Mouse (Mus musculus) cerebellum, postnatal 14 days (tissue): Measurements from ENCODE around the gene Asb18.

Source experiments
- DNase-seq, 2 experiments: peaks; one replicate each; pipeline ENCODE4 v3.0.0; 2021; ENCODE audit warnings: mixed read lengths in 2 of 2

The Asb18 gene

GRCm38 (mm10) chr1:89969714-89970110 lies 44.8 kb downstream of the Asb18 start:
- no peak for DNase-seq

- DNase-seq, result peak; percentile 32 to 49
Measured at GRCm38 (mm10) chr1:89969072-89969713, 45.3 kb downstream of the Asb18 start.

- peak; percentile 79 to 83 for DNase-seq
Measured at GRCm38 (mm10) chr1:89968111-89968851, 46.2 kb downstream of the Asb18 start.

- DNase-seq, result peak; percentile 12 to 29
Measured at GRCm38 (mm10) chr1:89967585-89967984, 46.9 kb downstream of the Asb18 start.

- DNase-seq, result no peak
Measured at GRCm38 (mm10) chr1:89964426-89964825, 50.0 kb downstream of the Asb18 start.

- DNase-seq, result no peak
Measured at GRCm38 (mm10) chr1:89963296-89963695, 51.2 kb downstream of the Asb18 start.

DNA sequence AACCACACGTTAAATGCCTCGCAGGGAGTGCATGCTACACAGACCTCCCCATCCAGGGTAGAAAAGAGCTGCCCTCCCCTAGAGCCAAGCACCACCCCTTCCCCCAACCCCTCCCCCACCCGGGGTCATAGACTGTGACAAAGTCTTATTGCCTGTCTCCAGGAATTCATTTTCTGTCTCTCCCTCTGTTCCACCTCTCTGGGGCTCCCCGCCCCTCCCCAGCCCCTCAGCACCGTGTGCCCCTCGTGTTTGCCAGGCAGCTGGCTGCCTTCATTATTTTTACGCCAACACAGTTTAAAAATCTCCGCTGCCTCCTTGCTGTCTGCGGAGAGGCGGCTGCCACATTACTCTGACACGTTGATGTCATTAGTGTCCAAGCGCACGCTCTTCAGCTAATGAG lies 52.4 kb downstream of the Asb18 start:
- no peak for DNase-seq

- DNase-seq, result no peak
Measured at GRCm38 (mm10) chr1:89959393-89959792, 55.1 kb downstream of the Asb18 start.

DNA sequence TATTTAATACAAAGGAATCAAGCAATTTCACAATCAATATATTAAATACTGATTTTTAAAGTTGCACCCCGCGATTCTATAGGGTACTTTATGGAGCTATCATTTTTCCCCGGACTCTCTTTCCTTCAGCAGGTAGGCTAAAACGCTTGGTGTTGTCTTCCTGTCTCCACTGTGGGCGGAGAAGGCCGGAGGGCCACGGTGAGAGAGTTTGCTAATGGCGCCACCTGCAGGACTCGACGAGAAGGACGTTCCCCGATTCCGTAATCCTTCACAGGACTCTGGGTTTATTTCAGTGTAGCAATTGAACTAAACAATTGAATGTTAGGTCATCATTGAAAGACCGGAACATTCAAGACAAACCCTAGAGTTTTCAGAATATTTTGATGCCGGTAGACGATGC lies 71.3 kb downstream of the Asb18 start:
- DNase-seq, result peak; percentile 92

GRCm38 (mm10) chr1:89942395-89942976 lies 72.0 kb downstream of the Asb18 start:
- no peak for DNase-seq

DNA sequence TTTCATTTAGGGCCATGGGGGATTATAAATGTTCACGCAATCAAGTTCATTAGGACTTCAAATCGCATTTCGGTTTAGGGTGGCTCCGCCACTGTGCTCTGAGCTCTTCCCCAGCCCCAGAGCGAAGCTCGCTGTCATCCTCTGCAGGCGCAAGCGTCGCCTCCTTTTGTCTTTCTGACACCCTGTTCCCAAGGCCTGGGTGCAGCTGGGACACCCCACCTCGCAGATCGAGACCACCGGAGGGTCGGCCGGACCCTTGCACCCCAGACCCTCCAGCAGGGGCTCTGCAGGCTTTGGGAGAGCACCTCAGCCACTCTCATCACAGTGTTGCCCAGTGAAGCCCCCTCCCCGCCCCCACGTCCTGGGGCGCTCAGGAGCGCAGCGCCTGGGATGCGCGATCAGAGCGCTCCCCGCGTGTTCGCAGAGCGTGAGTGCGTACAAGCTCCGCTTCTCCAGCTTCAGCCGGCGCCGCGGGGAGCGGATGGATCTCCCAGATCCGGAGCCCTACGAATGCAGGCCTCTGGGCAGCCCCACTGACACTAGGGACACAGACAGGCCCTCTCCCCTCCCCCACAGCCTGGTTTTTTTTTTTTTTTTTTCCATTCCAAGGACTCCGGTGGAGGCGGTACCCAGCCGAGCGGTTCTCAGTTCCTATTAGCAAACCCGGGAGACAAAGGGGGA lies 72.6 kb downstream of the Asb18 start:
- DNase-seq, result peak; percentile 42 to 49

GRCm38 (mm10) chr1:89940961-89941524 lies 73.4 kb downstream of the Asb18 start:
- DNase-seq, result no peak

DNA sequence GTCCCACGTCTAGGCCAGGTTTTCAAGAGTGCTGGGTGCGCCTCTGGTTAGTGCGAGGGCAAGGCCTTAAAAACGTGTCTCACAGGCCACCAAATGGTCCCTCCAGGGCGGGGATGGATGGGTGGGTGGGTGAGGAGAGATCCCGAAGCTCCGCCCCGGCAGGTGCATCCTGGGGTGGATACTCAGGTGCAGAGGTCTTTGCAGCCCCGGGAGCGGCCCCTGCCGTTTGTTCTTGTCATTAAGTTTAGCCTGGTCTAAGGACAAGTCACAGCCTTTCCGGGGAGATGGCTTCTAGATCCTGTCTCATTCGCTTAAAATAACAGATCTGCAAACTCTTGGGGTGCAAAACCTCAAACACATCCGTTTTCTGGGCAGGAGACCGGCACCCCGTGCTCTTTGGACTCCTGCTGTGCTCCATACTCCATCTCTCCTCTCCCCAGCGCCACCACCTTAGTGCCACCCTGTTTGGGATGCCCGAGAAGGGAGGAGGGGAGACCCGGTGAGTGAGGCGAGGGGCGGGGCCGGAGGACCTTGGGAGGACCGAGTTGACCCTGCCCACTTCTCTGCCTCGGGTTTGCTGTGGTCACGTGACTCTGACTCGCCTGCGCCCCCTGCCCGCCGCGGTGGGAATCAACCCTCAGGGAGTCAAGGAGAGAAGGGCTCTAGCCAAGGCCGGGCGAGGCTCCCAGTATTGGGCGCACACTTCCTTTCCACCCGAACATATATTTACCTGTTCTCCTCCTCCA lies 74.3 kb downstream of the Asb18 start:
- DNase-seq, result peak; percentile 68 to 87

- no peak for DNase-seq
Measured at GRCm38 (mm10) chr1:89939596-89939960, 74.9 kb downstream of the Asb18 start.

- no peak for DNase-seq
Measured at GRCm38 (mm10) chr1:89938884-89939595, 75.4 kb downstream of the Asb18 start.

DNA sequence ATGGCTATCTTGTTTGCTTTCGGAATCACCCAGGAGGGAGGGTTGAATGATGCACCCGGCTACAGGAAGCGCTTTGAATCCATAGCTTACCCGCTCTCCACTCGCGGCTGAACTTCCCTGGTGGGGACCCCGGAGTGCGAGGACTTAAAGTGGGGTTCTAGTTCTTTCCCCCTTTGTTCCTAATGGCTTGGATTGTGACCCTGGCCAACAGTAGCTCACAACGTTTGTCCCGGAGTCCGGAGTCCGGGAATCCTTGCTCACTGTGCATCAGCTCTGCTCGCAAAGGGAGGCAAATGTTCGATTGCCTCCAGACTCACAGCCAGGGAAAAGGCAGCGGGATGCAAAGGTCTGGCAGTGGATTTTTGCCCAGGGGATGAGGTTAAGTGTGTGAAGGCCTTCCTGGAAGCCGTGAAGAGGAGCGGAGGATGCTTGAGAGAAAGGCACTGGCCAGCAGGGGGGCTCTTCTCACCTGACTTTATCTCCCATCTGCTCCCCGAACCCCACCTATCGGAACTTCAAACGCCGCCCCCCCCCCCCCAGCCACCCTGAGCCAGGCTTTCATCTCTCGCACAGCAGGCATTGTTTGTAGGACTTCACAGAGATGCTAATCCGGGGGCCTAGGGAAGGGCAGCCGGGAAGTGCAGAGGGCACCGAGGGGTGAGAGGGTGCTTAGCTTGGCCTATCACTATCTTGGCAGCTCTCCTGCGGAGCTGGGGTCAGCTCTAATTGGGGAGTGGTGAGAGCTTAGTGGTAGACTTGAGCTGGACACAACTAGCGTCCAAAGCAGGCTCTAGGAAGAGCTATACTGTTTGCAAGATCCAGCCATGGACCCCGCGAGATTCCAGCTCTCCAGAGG lies 78.7 kb downstream of the Asb18 start:
- no peak for DNase-seq

DNA sequence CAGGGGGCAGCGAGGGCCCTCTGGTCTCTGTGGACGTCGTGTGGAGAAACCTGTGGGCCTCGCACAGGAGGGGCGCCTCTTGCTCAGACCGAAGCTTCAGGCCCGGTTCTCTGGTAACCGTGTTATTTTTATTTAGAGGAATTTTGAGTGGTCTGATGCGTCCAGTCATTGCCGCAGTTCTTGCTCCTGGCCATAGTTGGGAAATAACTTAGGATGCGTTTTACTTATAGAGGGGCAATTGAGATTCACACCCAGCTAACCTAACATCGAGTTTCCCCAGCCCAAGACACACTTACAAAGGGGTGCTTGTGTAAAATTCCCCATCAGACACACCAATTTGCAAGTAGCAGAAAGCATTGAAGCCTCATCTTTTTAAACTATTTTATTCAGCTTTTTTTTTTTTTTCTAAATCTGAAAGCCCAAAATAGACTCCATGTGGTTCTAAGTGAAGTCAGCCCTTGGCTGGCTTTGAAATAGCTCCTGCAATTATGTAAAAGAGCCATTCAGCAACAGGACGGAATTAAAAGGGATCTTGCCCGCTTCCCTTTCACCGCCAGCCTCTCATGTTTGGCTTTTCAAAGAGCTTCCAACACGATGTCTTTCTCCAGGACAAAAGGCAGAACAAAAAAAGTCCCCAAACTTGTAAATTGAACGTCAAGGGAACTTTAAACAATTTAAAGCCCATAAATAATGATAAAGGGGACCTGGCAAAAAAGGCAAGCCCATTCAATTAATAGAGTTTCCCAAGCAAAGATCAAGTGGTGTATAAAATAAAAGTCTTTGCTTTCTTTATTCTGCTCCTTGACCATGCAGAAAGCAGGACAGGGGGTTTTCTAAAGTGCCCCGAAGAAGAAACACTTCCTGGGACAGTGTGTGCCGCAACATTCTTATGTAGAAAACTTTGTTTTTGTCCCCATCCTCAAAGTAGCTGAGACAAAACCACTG lies 79.9 kb downstream of the Asb18 start:
- DNase-seq, result no peak

DNA sequence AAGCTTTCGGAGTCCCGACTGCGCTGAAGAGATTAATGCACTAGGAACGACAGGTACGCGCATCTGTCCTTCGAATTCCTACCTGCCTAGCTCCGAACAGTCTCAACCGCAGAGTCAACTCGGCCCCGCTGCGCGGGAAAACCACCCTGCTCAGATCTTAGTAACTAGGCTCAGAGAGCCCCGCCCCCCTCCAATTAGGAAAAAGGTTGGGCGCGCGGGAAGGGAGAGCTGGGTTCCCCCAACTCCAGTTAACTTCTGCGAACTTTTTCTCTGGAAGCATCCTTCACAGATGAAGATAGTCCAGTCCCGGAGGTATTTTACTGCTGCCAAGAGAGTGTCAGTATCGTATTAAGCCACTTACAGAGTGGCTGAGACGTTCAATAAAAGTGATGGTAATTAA lies 80.7 kb downstream of the Asb18 start:
- no peak for DNase-seq

DNA sequence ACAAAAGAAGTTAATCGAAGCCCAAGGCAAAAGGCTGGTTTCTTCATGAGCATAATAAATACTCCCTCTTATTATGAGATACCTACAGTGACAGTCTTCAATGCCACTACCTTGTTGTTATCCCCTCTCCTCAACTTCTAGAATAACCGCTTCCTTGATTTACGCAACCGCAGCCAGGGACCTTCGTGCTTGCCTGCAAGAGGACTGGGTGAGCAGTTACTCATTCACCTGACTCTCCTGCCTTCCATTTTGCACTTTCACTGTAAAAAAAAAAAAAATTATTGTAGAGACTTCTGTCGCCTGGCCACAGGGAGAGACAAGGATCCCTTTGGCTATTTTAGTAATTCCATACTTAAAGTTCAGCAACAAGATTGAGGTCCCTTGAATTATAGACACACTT lies 81.4 kb downstream of the Asb18 start:
- no peak for DNase-seq

- DNase-seq, result no peak
Measured at GRCm38 (mm10) chr1:89932616-89933015, 81.8 kb downstream of the Asb18 start.
